Mouse (Mus musculus): ENCODE data around the gene Kif2a.

Gene Kif2a

DNA sequence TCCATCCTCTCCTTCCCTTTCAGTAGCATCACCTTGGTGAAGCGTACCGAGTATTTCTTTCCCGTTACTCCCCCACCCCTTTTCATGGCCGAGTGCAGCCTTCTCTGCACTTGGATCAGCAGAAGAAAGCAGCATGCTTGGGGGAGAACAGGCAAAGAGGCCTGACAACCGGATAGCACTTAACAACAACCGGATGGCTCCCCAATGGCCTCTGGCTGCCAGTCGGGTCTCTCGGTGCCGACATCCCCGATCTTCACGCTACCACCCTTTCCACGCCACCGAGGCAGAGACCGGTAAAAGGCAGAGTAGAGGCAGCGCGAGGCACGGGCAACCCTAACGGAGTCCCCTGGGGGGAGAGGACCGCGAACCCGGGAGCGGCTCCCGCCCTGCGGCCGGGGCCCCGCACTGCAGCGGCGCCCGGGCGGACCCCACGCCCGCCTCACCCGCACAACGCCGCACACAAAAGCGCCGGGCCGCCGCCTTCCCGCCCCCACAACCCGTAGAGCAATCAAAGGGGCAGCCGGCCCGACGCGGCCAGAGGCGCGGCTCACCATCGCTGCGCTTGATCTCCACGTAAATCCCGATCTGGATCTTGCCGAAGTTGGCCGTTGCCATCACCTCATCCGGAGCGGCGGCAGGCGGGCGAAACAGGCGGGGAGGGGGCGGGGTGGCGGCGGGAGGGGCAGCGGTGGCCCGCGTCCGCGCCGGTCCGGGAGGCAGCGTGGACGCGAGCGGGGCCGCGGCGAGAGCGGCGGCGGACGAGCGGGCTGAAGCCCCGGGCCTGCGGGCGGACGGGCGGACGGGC is at the start of gene Kif2a:
Kif2a (minus strand) TSS at position 666 of the 805 bp plus-strand sequence.
- peak; percentile 33 to 37 for DNase-seq (ENCODE audit: low spot score in 2 of 2)

DNA sequence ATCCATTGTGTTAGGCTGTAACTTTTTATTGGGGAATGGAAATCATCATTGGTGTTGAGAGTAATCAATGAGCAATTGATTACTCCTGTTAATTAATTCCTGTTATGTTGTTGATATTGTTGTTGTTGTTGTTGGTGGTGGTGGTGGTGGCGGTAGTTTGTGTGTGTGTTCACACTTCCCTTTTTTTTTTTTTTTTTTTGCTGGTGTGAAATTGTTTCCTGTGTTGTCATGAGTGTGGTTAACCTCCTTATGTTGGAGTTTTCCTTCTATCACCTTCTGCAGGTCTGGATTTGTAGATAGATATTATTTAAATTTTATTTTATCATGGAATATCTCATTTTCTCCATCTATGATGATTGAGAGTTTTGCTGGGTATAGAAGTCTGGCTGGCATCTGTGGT is 47.1 kb upstream of the Kif2a start:
- no peak for DNase-seq (ENCODE audit: low spot score in 2 of 2)

DNA sequence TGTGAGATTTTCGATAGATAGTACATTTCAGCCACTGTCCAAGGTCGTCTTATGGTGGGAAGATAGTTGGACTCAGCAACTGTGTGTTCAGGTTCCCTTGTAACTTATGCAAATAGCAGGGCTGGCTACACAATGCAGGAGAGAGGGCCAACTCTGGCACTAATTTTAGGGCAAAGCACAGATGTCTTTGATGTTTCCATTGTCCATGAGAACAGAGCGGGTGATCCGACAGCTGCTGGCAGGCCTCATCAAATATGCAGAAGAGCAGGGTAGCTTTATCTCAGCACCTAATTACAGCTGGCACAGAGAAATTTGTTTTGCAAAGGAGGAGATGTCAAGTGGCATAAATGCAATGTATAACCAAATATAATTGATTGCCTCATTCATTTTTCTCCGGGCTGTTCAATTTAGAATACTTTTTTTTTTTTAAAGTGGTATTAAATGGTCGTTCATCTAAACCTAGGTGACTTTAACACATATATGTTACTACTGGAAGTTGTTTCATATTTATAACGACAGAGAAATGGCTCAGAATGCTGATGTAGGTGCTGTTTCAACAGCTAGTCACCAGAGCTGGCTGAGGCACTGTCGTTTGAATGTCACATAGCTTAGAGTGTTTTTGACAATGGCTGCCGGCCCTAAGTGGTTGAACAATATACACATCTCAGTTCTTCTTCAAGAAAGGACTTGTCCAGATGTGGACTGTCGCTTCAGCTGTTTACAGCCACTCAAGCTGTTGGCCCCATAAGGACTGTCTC is 43.4 kb upstream of the Kif2a start:
- DNase-seq (ENCODE audit: low spot score in 2 of 2), result no peak

DNA sequence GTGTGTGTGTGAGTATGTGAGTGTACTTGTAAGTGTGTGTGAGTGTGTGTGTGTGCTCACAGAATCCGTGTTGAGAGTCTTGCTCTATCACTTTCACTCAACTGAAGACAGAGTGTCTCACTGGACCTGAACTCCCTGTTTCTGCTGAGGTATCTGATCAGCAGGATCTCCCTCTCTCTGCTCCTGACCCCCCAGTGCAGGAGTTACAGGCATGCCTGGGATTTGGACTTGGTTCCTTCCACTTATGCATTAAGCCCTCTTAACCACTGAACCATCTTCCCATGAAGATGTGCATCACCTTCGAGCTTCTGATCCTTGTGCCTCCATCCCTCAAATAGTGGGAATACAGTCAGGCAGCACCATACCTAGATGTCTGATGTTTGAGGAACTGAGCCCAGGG is 42.3 kb upstream of the Kif2a start:
- no peak for DNase-seq (ENCODE audit: low spot score in 2 of 2)

DNA sequence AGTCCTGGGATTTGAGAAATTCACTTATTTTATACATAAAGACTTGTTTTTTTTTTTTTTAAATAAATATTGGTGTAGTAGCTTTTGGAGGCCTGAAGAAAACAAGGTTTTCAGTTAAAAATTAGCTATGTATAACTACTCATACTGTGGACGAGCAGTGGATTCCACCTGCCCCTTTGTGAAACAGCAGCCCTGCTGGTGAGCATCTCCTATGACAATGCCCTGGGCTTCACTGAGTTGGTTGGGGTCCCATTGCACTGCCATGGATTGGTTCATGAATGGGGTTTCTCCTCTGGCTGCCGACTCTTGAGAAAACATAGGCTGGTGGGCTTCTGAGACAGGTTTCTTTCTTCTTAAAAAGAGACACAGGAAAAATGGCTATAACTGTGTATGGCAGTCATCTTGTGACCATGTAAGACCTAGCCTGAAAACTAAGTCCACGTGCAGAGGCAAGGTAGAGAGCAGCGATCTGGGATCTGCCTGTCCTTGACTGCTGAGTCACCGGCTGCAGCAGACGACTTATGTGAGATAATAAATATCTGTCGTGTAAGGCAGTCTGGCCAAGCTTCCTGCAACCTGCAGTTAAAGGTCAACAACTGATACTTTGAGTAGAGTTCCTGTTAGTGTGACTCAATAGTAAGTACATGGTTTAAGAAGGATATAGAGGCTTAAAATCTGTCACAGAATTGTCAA is 41.3 kb upstream of the Kif2a start:
- no peak for DNase-seq (ENCODE audit: low spot score in 2 of 2)

DNA sequence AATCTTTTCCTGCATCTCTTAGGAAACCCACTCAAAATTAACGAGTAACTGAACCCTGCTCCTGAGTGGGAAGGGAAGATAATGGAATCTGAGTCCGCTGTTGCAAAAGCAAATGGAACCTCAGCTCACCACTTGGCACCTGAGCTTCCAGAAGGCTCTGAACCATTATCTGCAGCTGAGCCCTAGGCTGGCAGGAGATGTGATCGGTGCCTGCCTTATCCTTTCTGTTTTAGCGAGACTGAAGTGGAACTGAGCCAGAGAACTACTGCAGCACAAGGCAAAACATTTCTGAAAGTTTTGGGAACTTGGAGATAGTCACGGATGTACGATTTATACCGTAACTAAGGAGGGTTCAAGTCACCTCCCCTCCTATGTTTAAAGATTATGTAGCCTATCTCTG is 38.2 kb upstream of the Kif2a start:
- no peak for DNase-seq (ENCODE audit: low spot score in 2 of 2)

DNA sequence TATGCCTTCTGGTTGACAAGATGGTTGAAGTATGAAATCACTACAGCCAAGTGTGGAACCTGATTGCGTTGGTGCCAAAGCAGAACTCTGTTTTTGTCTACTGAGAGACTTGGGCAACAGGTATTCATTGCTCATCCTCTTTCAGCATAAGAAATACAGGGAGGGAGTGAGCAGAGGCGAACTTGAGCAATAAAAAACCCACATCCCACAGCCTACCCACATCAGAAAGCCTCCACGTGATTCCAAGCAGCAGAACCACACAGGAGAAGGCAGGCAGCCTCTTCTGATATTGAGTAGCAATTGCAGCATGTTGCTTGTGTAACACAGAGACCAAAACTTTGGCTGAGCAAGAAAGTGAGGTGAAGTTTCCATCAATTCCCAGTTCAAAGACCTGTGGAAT is 37.5 kb upstream of the Kif2a start:
- no peak for DNase-seq (ENCODE audit: low spot score in 2 of 2)

DNA sequence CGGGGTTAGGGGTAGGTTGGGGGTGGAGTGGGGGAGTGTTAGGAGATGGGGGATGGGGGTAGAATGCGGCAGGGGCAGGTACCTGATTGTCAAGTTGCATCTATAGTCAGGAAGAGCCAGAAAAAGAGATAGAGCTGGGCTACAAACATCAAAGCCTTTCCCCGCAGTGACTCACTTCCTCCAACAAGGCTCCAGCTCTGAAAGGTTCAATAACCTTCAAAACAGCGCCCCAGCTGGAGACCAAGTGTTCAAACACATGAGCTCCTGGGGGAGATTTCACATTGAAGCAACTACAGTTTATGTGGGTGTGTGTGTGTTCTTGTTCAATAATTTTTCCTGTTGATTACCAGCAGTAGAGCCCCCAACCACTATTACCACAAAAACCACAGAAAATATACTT is 34.4 kb upstream of the Kif2a start:
- DNase-seq (ENCODE audit: low spot score in 2 of 2), result no peak

DNA sequence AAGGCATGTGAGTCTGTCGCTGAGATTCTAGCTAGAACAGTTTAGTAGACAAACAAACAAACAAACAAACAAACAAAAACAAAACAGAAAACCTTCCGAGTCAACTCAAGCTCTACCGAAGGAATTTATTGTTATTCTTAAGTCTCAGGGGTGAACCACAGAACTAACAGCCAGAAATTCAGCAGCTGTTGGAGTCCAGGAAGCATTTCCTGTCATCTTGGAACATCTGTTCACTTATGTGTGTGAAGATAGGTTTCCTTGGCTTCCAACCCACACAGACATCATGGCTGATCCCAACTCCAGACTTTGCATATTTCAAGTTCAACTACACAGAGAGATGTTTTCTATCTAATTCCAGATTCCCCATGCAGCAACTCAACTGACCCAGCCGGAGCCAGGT is 32.6 kb upstream of the Kif2a start:
- DNase-seq (ENCODE audit: low spot score in 2 of 2), result no peak

DNA sequence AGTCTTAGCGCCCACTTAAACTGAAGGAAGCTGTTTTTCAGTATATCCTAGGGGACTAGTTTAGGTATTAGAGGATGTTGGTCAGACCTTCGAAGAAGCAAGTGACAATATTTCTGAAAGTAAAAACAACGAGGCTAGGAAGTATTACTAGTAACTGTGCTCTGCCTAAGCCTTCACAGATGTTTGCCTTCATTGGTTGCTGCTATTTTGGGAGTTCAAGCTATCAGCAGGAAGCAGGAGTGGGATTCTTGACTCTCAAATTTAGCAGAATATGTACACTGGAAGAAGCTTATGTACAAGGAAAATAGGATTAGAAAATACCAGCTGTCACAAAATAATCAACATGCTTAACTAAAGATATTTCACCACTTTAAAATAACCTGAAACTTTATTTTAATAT is 29.4 kb upstream of the Kif2a start:
- DNase-seq (ENCODE audit: low spot score in 2 of 2), result no peak

DNA sequence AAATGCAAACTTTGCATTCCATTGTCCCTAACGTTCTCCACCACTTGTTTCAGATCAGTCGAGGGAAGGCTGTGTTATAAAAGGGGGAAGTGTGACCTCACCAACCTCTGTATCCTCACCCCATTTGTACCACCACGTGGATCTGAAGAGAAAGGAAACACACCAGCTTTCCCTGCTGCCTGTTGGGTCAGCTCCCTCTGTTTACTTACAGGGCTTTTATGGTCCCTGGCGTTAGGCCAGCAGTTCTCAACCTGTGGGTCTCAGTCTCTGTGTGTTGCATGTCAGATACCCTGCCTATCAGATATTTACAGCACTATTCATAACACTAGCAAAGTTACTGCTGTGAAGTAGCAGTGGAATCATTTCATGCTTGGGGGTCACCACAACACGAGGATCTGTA is 22.3 kb upstream of the Kif2a start:
- DNase-seq (ENCODE audit: low spot score in 2 of 2), result no peak

DNA sequence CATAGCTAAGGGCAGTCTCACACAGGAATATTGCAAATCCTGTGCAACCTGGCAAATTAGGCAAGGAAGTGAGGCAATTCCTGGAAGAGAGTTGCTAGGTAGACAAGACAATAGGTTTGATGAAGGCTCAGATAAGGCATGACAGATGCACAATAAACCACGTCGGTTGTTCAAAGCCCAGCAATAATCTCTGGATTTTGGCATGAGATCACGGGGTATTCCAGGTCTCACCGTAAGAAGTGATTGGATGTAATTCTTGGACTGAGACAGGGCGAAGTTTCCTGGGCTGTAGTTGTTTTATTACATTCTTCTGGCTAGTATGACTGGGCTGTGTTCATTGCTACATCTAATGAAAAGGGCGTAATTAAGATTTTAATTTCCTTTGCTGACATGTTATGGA is 20.6 kb upstream of the Kif2a start:
- no peak for DNase-seq (ENCODE audit: low spot score in 2 of 2)

DNA sequence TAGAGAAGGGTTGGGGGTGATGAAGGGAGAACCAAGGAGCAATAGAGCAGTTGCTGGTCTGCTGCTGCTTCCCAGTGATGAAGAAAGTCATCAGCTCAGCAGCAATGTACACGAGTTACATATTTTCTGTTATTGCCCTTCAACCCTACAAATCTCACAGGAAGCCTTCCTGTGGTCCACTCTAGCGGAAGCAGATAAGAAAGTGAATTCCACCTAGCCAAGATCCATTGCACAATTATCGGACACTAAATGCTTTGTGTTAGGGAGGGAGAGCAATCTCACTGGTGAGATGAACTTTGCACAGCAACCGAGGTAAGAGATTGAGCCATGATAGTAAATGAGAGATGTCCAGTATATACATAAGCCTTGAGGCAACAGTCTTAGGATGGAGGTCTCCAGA is 17.6 kb upstream of the Kif2a start:
- DNase-seq (ENCODE audit: low spot score in 2 of 2), result no peak

DNA sequence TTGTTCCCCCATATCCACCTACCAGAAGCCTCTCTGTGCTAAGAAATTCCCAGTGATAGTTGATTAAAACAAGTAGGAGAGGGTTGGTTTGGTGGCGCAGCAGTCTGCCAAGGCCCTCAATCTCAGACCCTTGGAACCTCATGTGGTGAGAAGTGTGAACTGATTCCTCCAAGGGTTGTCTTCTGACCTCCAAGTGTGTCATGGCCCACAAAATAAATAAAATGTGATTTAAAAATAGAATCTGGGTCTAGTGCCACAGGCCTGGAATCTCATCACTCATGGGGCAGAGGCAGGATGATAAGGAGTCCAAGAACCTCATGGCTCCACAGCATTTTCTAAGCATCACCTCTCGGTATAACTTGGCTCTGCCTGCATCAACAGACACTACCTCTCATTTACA is 16.4 kb upstream of the Kif2a start:
- no peak for DNase-seq (ENCODE audit: low spot score in 2 of 2)

DNA sequence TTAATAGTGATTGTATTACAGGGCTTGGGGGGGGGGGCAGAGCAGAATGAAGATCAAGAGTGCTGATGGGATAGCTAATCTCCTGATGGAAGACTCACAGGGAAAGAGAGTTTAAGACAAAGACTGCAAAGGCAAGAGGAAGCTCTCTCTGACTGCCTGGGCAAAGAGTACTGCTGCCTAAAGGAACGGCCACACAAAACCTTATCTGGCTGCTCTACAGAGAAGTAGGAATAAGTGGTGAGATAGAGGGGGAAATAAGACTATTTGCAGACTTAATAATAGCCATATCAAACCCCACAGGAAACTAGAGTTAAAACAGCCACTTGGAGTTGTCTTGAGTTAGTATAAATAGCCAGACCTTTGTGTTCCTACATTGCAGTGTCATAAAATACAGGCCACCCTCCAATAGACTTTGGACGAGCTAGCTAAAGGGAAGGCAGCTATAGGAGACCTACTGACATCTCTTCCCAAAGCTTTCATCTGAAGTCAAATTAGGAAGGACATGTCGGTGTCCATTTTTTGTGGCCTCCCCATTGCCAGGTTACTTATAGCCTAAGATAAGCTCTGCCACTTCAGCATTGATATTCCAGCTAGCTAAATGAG is 13.7 kb upstream of the Kif2a start:
- DNase-seq (ENCODE audit: low spot score in 2 of 2), result no peak

DNA sequence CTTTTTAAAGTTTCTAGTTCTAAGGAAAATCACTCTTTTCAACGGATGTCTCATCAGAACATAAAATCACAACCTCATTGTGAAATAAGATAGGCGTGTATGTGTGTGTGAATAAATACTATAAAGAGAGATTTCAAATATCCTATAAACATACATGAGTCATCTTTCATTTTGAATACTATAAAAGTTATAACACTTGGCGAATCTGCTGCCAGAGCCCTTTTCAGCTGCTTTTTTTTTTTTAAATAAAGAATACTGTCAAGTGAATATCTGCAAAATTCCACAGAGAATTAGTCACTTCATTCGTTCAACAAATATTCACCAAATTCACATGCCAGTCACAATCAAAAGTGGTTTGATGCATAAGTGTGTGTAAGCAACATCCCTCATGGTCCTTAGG is 13.2 kb upstream of the Kif2a start:
- DNase-seq (ENCODE audit: low spot score in 2 of 2), result no peak

DNA sequence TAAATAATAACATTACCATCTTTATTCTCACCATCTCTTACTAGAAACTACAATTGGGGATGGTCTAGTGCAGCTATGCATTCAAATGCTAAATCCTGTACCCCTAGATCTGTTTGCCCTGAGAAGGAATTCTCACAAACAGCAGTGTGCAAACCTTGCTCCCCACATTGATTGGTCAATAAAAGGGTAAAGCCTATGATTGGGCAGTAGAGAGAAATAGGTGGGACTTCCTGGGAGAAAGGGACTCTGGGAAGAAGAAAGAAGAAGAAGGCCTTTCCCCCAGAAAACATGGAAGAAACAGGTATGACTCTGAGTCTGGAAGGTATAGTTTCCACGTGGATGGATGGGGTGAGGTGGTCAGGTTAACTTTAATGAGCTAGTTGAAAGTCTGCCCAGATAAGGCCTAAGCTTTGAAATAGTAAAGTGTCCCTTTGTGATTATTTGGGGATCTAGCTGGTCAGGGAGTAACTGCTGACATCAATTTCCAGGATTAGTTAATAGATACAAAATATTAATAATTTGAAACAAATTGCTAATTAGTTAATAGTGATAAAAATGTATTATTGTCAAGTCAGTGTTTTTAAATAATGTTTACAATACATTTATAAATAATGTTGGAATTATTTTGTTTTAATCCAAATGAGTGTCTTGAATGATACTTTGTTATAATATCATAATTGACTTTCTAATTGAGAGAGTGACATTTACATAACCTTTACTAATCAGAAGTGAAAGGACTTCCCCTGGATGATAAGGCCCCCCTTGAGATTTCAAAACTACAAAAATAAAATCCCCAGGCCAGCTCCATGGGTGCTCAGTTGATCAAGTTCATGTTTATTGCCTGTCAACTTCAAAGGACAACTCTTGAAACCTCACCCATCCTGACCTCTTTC is 12.3 kb upstream of the Kif2a start:
- no peak for DNase-seq (ENCODE audit: low spot score in 2 of 2)

DNA sequence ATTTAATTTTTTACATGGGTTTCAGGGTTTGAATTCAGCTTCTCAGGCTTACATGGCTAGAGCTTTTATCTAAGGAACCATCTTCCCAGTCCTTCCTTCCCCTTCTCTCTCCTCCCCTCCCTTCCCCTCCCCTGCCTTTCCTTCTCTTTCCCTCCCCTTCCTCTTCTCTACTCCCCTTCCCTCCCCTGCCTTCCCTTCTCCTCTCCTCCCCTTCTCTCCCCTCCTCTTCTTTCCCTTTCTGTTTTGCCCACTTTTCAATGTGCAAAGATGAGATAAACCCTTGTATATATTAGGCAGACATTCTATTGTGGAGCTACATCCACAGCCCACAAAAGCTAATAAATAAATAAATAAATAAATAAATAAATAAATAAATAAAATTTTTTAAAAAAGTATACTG is 9.3 kb upstream of the Kif2a start:
- DNase-seq (ENCODE audit: low spot score in 2 of 2), result no peak

DNA sequence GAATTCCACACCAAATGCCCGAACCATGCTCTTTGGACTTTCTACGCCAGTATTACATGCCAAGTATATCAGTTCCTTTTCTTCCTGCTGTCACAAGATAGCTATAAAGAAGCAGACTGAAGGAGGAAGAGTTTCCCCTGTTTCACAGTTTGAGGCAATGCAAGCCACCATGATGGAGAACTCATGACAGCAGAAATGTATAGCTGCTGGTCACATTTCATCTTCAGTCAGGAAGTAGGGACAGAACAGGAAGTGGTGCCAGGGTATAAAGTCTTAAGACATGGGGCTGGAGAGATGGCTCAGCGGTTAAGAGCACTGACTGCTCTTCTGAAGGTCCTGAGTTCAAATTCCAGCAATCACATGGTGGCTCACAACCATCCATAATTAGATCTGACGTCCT is 5.3 kb upstream of the Kif2a start:
- DNase-seq (ENCODE audit: low spot score in 2 of 2), result no peak

DNA sequence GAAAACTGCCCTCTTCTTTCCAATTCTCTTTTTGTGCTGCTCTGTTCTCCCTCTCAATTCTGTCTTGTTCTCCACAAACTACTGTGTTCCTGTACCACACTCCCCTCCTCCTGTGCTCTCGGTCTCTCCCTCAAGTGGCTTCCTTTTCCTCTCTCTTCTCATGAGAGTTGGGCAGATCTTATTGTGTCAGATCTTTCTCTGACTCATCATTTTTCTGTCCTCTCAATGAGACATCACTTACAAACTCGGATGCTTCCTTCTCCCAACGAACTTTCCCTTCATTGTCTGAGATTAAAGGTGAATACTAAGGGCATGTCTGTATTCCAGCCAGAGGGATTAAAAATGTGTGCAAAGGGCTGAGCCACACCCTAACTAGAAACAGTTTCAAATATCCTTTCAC is 3.7 kb upstream of the Kif2a start:
- DNase-seq (ENCODE audit: low spot score in 2 of 2), result no peak
